Mouse (Mus musculus): ENCODE measurements around the gene Ppfibp1. TPM values are rescaled to one million over a fixed set of nuclear protein-coding genes. Genes with fewer than 3 reads are reported as not detected.

Gene Ppfibp1
- total and polyA plus RNA-seq, 3 experiments, result 23.4 to 28.2 (median 28.2) TPM

DNA sequence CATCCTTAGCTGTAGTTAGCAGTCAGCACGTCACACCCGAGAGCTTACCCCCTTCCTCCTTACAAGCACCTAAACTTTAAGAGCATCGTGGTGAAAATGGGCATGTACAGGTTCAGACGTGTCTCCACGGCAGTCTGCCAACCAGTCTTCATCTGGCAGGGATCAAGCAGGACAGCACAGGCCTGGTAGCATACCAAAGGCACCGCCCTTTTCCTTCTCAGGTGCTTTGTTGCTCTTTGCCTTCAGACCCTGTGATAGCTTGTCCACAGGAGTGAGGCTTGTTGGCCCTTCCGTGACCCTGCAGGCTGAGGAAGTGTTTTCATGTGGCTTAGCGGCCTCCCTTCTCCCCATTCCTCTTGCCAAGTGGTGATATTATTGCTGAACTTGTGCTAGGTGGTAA is 50.7 kb downstream of the Ppfibp1 start:
- Histone ChIP-seq H3K79me2 (replicated peaks; ENCODE audit: control insufficient read depth, extremely low read depth, insufficient read depth, poor library complexity, severe bottlenecking) (no peaks in the 10 kb centered on the region), H3K4me3 (replicated peaks in 1 of 3; ENCODE audit: low read depth in 2 of 3, low read length in 2 of 3, poor library complexity in 1 of 3) (no peak overlapping the region), H3K9ac (ENCODE audit: insufficient read depth, low read depth) (no peak overlapping the region), H3K4me1 (ENCODE audit: control insufficient read depth in 1 of 2, insufficient read depth in 2 of 2) (peaks cover 2 to 8% of the 10 kb centered on the region in 2 experiments; a peak in 2 of 4 replicates), H3K9me3 (replicated peaks; ENCODE audit: low read length) (no peaks in the 10 kb centered on the region), H3K27me3 (replicated peaks) (no peaks in the 10 kb centered on the region), H3K27ac (ENCODE audit: insufficient read depth, low read depth) (no peak overlapping the region), H3K36me3 (replicated peaks in 1 of 2; ENCODE audit: control insufficient read depth in 1 of 2, insufficient read depth in 1 of 2, low read length in 1 of 2) (peaks cover 0 to 17% of the 10 kb centered on the region in 2 experiments), H3K4me2 (ENCODE audit: insufficient read depth, low read depth, poor library complexity, severe bottlenecking) (no peak overlapping the region)
- dilution Hi-C loops (cut with MboI; ENCODE audit: extremely low pct_ligation_motif_present, extremely low pct_unique_long_range_greater_than_20kb, low sequenced_read_pairs), result no loop called here
- no peak for TF ChIP-seq MXI1 (IDR thresholded peaks at IDR 0.05; ENCODE audit: low read depth, low read length)
- no peak for DNase-seq (ENCODE audit: extremely low read depth)
- in situ Hi-C loops (cut with MboI; ENCODE audit: low pct_ligation_motif_present, low pct_unique_long_range_greater_than_20kb, low sequenced_read_pairs), result no loop called here

- Histone ChIP-seq H3K79me2 (replicated peaks; ENCODE audit: control insufficient read depth, extremely low read depth, insufficient read depth, poor library complexity, severe bottlenecking) (no peaks in the 10 kb centered on the region), H3K9me3 (replicated peaks; ENCODE audit: low read length) (no peaks in the 10 kb centered on the region), H3K9ac (ENCODE audit: insufficient read depth, low read depth) (no peak overlapping the region), H3K27me3 (replicated peaks) (no peaks in the 10 kb centered on the region), H3K4me3 (replicated peaks in 1 of 3; ENCODE audit: low read depth in 2 of 3, low read length in 2 of 3, poor library complexity in 1 of 3) (no peak overlapping the region), H3K36me3 (replicated peaks in 1 of 2; ENCODE audit: control insufficient read depth in 1 of 2, insufficient read depth in 1 of 2, low read length in 1 of 2) (peaks cover 0 to 17% of the 10 kb centered on the region in 2 experiments), H3K4me2 (ENCODE audit: insufficient read depth, low read depth, poor library complexity, severe bottlenecking) (no peak overlapping the region), H3K4me1 (ENCODE audit: control insufficient read depth in 1 of 2, insufficient read depth in 2 of 2) (peaks cover 2 to 8% of the 10 kb centered on the region in 2 experiments; a peak in 2 of 4 replicates), H3K27ac (ENCODE audit: insufficient read depth, low read depth) (no peak overlapping the region)
- TF ChIP-seq MEF2A (IDR thresholded peaks at IDR 0.05; ENCODE audit: borderline replicate concordance, low read depth, low read length), result no peak
- TF ChIP-seq POLR2AphosphoS2 (IDR thresholded peaks at IDR 0.05; ENCODE audit: low read depth, low read length), result no peak
- dilution Hi-C loops (cut with MboI; ENCODE audit: extremely low pct_ligation_motif_present, extremely low pct_unique_long_range_greater_than_20kb, low sequenced_read_pairs), result no loop called here
- DNase-seq (ENCODE audit: extremely low read depth), result no peak
- in situ Hi-C loops (cut with MboI; ENCODE audit: low pct_ligation_motif_present, low pct_unique_long_range_greater_than_20kb, low sequenced_read_pairs), result no loop called here
Observed at GRCm38 (mm10) chr6:146941505-146942275, 53.4 kb downstream of the Ppfibp1 start.

- Histone ChIP-seq H3K27ac (ENCODE audit: insufficient read depth, low read depth) (no peak overlapping the region), H3K27me3 (replicated peaks) (no peaks in the 10 kb centered on the region), H3K9ac (ENCODE audit: insufficient read depth, low read depth) (no peak overlapping the region), H3K9me3 (replicated peaks; ENCODE audit: low read length) (no peaks in the 10 kb centered on the region), H3K4me3 (replicated peaks in 1 of 3; ENCODE audit: low read depth in 2 of 3, low read length in 2 of 3, poor library complexity in 1 of 3) (no peak overlapping the region), H3K79me2 (replicated peaks; ENCODE audit: control insufficient read depth, extremely low read depth, insufficient read depth, poor library complexity, severe bottlenecking) (no peaks in the 10 kb centered on the region), H3K4me2 (ENCODE audit: insufficient read depth, low read depth, poor library complexity, severe bottlenecking) (no peak overlapping the region), H3K36me3 (replicated peaks in 1 of 2; ENCODE audit: control insufficient read depth in 1 of 2, insufficient read depth in 1 of 2, low read length in 1 of 2) (peaks cover 0 to 14% of the 10 kb centered on the region in 2 experiments), H3K4me1 (ENCODE audit: control insufficient read depth in 1 of 2, insufficient read depth in 2 of 2) (peaks cover 2 to 8% of the 10 kb centered on the region in 2 experiments; a peak in 2 of 4 replicates)
- in situ Hi-C loops (cut with MboI; ENCODE audit: low pct_ligation_motif_present, low pct_unique_long_range_greater_than_20kb, low sequenced_read_pairs) (no loop called here), dilution Hi-C loops (cut with MboI; ENCODE audit: extremely low pct_ligation_motif_present, extremely low pct_unique_long_range_greater_than_20kb, low sequenced_read_pairs) (no loop called here)
- no peak for TF ChIP-seq MEF2A (IDR thresholded peaks at IDR 0.05; ENCODE audit: borderline replicate concordance, low read depth, low read length)
- TF ChIP-seq CTCF (conservative IDR thresholded peaks at IDR 0.05 in 1 of 2, IDR thresholded peaks at IDR 0.05 in 1 of 2; ENCODE audit: low read depth in 2 of 2, low read length in 2 of 2), result peak in 1 of 2 experiments; percentile 44; a peak in 2 of 4 replicates
- no peak for DNase-seq (ENCODE audit: extremely low read depth)
Observed at GRCm38 (mm10) chr6:146944009-146944408, 55.7 kb downstream of the Ppfibp1 start.

DNA sequence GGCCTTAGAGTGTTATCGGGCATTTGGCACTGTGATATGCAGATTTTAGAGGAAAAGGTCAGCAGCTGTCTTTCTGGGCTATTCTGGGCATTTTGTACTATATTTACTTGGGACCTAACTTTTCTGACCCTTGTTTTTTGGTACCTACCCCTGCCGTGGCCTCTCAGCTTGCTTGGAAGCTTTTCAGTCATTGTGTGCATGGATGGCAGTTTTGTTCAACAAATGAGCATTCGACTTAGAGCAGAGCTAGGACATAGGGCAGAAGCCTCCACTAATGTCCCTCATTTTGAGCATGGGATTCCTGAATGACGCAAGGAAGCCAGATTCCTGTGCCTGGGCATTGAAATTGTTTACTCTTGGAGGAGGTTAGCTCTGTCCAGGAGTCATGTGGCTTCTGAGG is 56.5 kb downstream of the Ppfibp1 start:
- DNase-seq (ENCODE audit: extremely low read depth), result no peak
- TF ChIP-seq PAX5 (IDR thresholded peaks at IDR 0.05; ENCODE audit: low read length) (no peak), RCOR1 (conservative IDR thresholded peaks at IDR 0.05; ENCODE audit: low read depth, low read length) (no peak), MXI1 (IDR thresholded peaks at IDR 0.05; ENCODE audit: low read depth, low read length) (no peak), JUN (IDR thresholded peaks at IDR 0.05; ENCODE audit: insufficient read depth, low read depth, low read length) (no peak), CHD1 (IDR thresholded peaks at IDR 0.05; ENCODE audit: low read depth, low read length) (no peak), TCF12 (IDR thresholded peaks at IDR 0.05; ENCODE audit: low read depth, low read length) (no peak), MAX (IDR thresholded peaks at IDR 0.05; ENCODE audit: low read length) (no peak), MAZ (IDR thresholded peaks at IDR 0.05; ENCODE audit: low read depth, low read length) (no peak), JUND (conservative IDR thresholded peaks at IDR 0.05; ENCODE audit: low read depth, low read length) (no peak), MYC (IDR thresholded peaks at IDR 0.05; ENCODE audit: low read depth, low read length) (no peak), USF1 (IDR thresholded peaks at IDR 0.05; ENCODE audit: low read depth, low read length) (no peak)
- Histone ChIP-seq H3K27ac (ENCODE audit: insufficient read depth, low read depth) (no peak overlapping the region), H3K9me3 (replicated peaks; ENCODE audit: low read length) (no peaks in the 10 kb centered on the region), H3K27me3 (replicated peaks) (no peaks in the 10 kb centered on the region), H3K4me3 (replicated peaks in 1 of 3; ENCODE audit: low read depth in 2 of 3, low read length in 2 of 3, poor library complexity in 1 of 3) (no peak overlapping the region), H3K4me2 (ENCODE audit: insufficient read depth, low read depth, poor library complexity, severe bottlenecking) (no peak overlapping the region), H3K36me3 (replicated peaks in 1 of 2; ENCODE audit: control insufficient read depth in 1 of 2, insufficient read depth in 1 of 2, low read length in 1 of 2) (peaks cover 0 to 6% of the 10 kb centered on the region in 2 experiments), H3K9ac (ENCODE audit: insufficient read depth, low read depth) (no peak overlapping the region), H3K4me1 (ENCODE audit: control insufficient read depth in 1 of 2, insufficient read depth in 2 of 2) (peaks cover 2 to 8% of the 10 kb centered on the region in 2 experiments; a peak in 2 of 4 replicates), H3K79me2 (replicated peaks; ENCODE audit: control insufficient read depth, extremely low read depth, insufficient read depth, poor library complexity, severe bottlenecking) (no peaks in the 10 kb centered on the region)
- dilution Hi-C loops (cut with MboI; ENCODE audit: extremely low pct_ligation_motif_present, extremely low pct_unique_long_range_greater_than_20kb, low sequenced_read_pairs), result no loop called here
- in situ Hi-C loops (cut with MboI; ENCODE audit: low pct_ligation_motif_present, low pct_unique_long_range_greater_than_20kb, low sequenced_read_pairs), result no loop called here
